Mouse (Mus musculus): ENCODE data around the gene Tmem258. TPM values are rescaled to one million over a fixed set of nuclear protein-coding genes. Genes with fewer than 3 reads are reported as not detected.
"Not testable (repeated sequence)": the region's sequence is repeated elsewhere in the genome, so short reads cannot be mapped to it uniquely, and the experiment has no call there.

The Tmem258 gene
- total and polyA plus RNA-seq, 3 experiments = 154 to 205 (median 181) TPM

- TF ChIP-seq EP300 (IDR thresholded peaks at IDR 0.05; ENCODE audit: insufficient read depth, low read depth, low read length) (no peak), CTCF (IDR thresholded peaks at IDR 0.05) (no peak), POLR2A (IDR thresholded peaks at IDR 0.05; ENCODE audit: insufficient read depth, low read depth, low read length) (no peak)
- H3K4me1 ChIP-seq (ENCODE audit: control insufficient read depth, insufficient read depth, low read length) = 0 out of 2 replicates have a peak, but pooled peaks cover 2% of the 10 kb centered on the region
- no peak overlapping the region for H3K27ac ChIP-seq
- intact Hi-C loops (cut with DNase I) = no loop called here
- no peaks in the 10 kb centered on the region for H3K27me3 ChIP-seq (ENCODE audit: control insufficient read depth, insufficient read depth, low read length)
- no peak overlapping the region for H3K4me3 ChIP-seq
- no peaks in the 10 kb centered on the region for H3K79me2 ChIP-seq (replicated peaks; ENCODE audit: control insufficient read depth, insufficient read depth, low read length)
- no peaks in the 10 kb centered on the region for H3K36me3 ChIP-seq (ENCODE audit: control insufficient read depth, insufficient read depth, low read length)
- DNase-seq = no peak
- WGBS = 81% methylated on average over 3 of the region's 3 CpGs
- no peak overlapping the region for H3K9ac ChIP-seq (ENCODE audit: low read depth, low read length)
Observed at GRCm38 (mm10) chr19:10168441-10168840, 35.4 kb upstream of the Tmem258 start.

GRCm38 (mm10) chr19:10169179-10169578 lies 34.6 kb upstream of the Tmem258 start:
- no peaks in the 10 kb centered on the region for H3K36me3 ChIP-seq (ENCODE audit: control insufficient read depth, insufficient read depth, low read length)
- no peaks in the 10 kb centered on the region for H3K27me3 ChIP-seq (ENCODE audit: control insufficient read depth, insufficient read depth, low read length)
- no peak overlapping the region for H3K4me3 ChIP-seq
- intact Hi-C loops (cut with DNase I) = no loop called here
- TF ChIP-seq POLR2A (IDR thresholded peaks at IDR 0.05; ENCODE audit: insufficient read depth, low read depth, low read length) (no peak), CTCF (IDR thresholded peaks at IDR 0.05) (no peak), EP300 (IDR thresholded peaks at IDR 0.05; ENCODE audit: insufficient read depth, low read depth, low read length) (no peak)
- no peak overlapping the region for H3K9ac ChIP-seq (ENCODE audit: low read depth, low read length)
- no peak overlapping the region for H3K27ac ChIP-seq
- no peaks in the 10 kb centered on the region for H3K79me2 ChIP-seq (replicated peaks; ENCODE audit: control insufficient read depth, insufficient read depth, low read length)
- no peak for DNase-seq
- H3K4me1 ChIP-seq (ENCODE audit: control insufficient read depth, insufficient read depth, low read length) = peaks cover 2% of the 10 kb centered on the region; the same call in 1 of the 2 replicates

- intact Hi-C loops (cut with DNase I); H3K27me3 ChIP-seq (ENCODE audit: control insufficient read depth, insufficient read depth, low read length); H3K27ac ChIP-seq; H3K4me1 ChIP-seq (ENCODE audit: control insufficient read depth, insufficient read depth, low read length); H3K4me3 ChIP-seq; H3K36me3 ChIP-seq (ENCODE audit: control insufficient read depth, insufficient read depth, low read length); H3K9ac ChIP-seq (ENCODE audit: low read depth, low read length); H3K79me2 ChIP-seq (replicated peaks; ENCODE audit: control insufficient read depth, insufficient read depth, low read length); DNase-seq: not testable (repeated sequence)
- 87% methylated on average over 3 of the region's 3 CpGs for WGBS
Observed at GRCm38 (mm10) chr19:10169692-10170330, 34.0 kb upstream of the Tmem258 start.

GRCm38 (mm10) chr19:10170466-10170865 lies 33.3 kb upstream of the Tmem258 start:
- intact Hi-C loops (cut with DNase I) = no loop called here
- TF ChIP-seq POLR2A (IDR thresholded peaks at IDR 0.05; ENCODE audit: insufficient read depth, low read depth, low read length) = no peak
- TF ChIP-seq EP300 (IDR thresholded peaks at IDR 0.05; ENCODE audit: insufficient read depth, low read depth, low read length) = no peak
- no peak for TF ChIP-seq CTCF (IDR thresholded peaks at IDR 0.05)
- Histone ChIP-seq H3K27ac (no peak overlapping the region), H3K36me3 (ENCODE audit: control insufficient read depth, insufficient read depth, low read length) (no peaks in the 10 kb centered on the region), H3K9ac (ENCODE audit: low read depth, low read length) (no peak overlapping the region), H3K4me3 (no peak overlapping the region), H3K79me2 (replicated peaks; ENCODE audit: control insufficient read depth, insufficient read depth, low read length) (no peaks in the 10 kb centered on the region), H3K27me3 (ENCODE audit: control insufficient read depth, insufficient read depth, low read length) (no peaks in the 10 kb centered on the region), H3K4me1 (ENCODE audit: control insufficient read depth, insufficient read depth, low read length) (peaks cover 2% of the 10 kb centered on the region; the same call in 1 of the 2 replicates)
- 63% methylated on average over 1 of the region's 1 CpGs for WGBS
- no peak for DNase-seq

- H3K36me3 ChIP-seq (ENCODE audit: control insufficient read depth, insufficient read depth, low read length) = no peaks in the 10 kb centered on the region
- no peak overlapping the region for H3K27ac ChIP-seq
- TF ChIP-seq CTCF (IDR thresholded peaks at IDR 0.05) = no peak
- no peak for TF ChIP-seq EP300 (IDR thresholded peaks at IDR 0.05; ENCODE audit: insufficient read depth, low read depth, low read length)
- no peak for TF ChIP-seq POLR2A (IDR thresholded peaks at IDR 0.05; ENCODE audit: insufficient read depth, low read depth, low read length)
- no peak for DNase-seq
- peaks cover 2% of the 10 kb centered on the region; the same call in 1 of the 2 replicates for H3K4me1 ChIP-seq (ENCODE audit: control insufficient read depth, insufficient read depth, low read length)
- intact Hi-C loops (cut with DNase I) = no loop called here
- no peak overlapping the region for H3K9ac ChIP-seq (ENCODE audit: low read depth, low read length)
- H3K27me3 ChIP-seq (ENCODE audit: control insufficient read depth, insufficient read depth, low read length) = no peaks in the 10 kb centered on the region
- H3K4me3 ChIP-seq = no peak overlapping the region
- no peaks in the 10 kb centered on the region for H3K79me2 ChIP-seq (replicated peaks; ENCODE audit: control insufficient read depth, insufficient read depth, low read length)
- WGBS = 68% methylated on average over 7 of the region's 7 CpGs
Observed at GRCm38 (mm10) chr19:10171359-10171758, 32.5 kb upstream of the Tmem258 start.

- TF ChIP-seq CTCF (IDR thresholded peaks at IDR 0.05) (no peak), POLR2A (IDR thresholded peaks at IDR 0.05; ENCODE audit: insufficient read depth, low read depth, low read length) (no peak), EP300 (IDR thresholded peaks at IDR 0.05; ENCODE audit: insufficient read depth, low read depth, low read length) (no peak)
- Histone ChIP-seq H3K27ac (no peak overlapping the region), H3K9ac (ENCODE audit: low read depth, low read length) (no peak overlapping the region), H3K4me1 (ENCODE audit: control insufficient read depth, insufficient read depth, low read length) (peaks cover 2% of the 10 kb centered on the region), H3K79me2 (replicated peaks; ENCODE audit: control insufficient read depth, insufficient read depth, low read length) (no peaks in the 10 kb centered on the region), H3K27me3 (ENCODE audit: control insufficient read depth, insufficient read depth, low read length) (no peaks in the 10 kb centered on the region), H3K4me3 (no peak overlapping the region), H3K36me3 (ENCODE audit: control insufficient read depth, insufficient read depth, low read length) (no peaks in the 10 kb centered on the region)
- intact Hi-C loops (cut with DNase I) = no loop called here
- no peak for DNase-seq
Observed at GRCm38 (mm10) chr19:10171846-10172245, 32.0 kb upstream of the Tmem258 start.

Measured in heart, adult 2 months (tissue).